Mouse (Mus musculus) layer of hippocampus, adult 8-10 months (tissue): Measurements from ENCODE around the gene Brms1l. TPM values are rescaled to one million over a fixed set of nuclear protein-coding genes. Genes with fewer than 3 reads are reported as not detected.
A peak's percentile ranks its signal among the peaks of the same experiment; 100 is the strongest.
"Not testable (repeated sequence)": the region's sequence is repeated elsewhere in the genome, so short reads cannot be mapped to it uniquely, and the experiment has no call there.

ENCODE experiments used
- DNase-seq, 2 experiments: peaks; one replicate each; pipeline ENCODE4 v3.0.0; 2022; ENCODE audit warnings: low spot score in 2 of 2
- total RNA-seq, 4 experiments: library from RNA; stranded (reverse); gene quantifications; 2 replicates each; pipeline ENCODE4 v1.2.4; 2022

The Brms1l gene
- 10 to 100 TPM; 67.2 to 76.9 (median 72.0) TPM for total RNA-seq

DNA sequence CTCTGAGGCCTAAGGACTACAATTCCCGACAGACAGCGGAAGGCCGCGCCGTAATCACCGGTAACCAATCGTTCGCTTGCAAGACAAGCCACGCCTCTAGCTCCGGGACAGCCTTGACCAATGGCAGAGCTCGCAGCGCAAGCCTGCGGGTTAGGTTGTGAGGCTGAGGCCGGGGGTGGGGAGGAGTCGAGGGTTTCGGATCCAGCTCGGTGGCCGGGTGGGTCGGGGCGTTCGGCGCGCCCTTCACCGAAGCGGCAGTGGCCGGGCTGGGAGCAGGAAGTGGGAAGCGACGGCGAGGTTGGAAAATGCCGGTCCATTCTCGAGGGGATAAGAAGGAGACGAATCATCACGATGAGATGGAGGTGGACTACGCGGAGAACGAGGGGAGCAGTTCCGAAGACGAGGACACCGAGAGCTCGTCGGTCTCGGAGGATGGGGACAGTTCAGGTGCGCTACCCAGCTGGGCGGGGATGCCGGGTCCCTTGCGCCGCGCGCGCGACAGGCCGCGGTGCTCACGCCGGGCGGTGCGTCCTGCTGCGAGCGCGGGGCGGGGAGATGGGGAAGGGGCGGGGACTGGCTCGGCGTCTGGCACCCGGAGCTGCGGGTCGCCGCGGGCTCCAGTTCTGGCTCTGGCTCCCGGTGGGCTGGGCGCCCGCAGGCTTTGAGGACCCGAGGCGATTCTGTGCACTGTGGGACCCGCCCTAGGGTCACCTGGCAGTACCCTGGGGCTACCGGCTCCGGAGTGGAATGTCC lies at the start of gene Brms1l:
Gene Brms1l (plus strand): TSS at position 126 of the 753 bp plus-strand sequence.
- DNase-seq = peak; percentile 96 to 98

DNA sequence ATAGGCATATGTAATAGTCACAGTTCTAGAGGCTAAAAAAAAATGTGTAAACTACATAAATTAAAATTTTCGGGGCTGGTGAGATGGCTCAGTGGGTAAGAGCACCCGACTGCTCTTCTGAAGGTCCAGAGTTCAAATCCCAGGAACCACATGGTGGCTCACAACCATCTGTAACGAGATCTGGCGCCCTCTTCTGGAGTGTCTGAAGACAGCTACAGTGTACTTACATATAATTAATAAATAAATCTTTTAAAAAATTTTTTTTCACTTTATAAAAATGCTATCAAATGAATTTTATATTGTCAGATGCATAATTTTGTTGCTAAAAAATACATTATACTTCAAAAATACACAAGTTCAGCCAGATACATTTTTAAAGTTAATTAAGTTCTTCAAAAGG lies 41.6 kb upstream of the Brms1l start:
- DNase-seq = not testable (repeated sequence)

DNA sequence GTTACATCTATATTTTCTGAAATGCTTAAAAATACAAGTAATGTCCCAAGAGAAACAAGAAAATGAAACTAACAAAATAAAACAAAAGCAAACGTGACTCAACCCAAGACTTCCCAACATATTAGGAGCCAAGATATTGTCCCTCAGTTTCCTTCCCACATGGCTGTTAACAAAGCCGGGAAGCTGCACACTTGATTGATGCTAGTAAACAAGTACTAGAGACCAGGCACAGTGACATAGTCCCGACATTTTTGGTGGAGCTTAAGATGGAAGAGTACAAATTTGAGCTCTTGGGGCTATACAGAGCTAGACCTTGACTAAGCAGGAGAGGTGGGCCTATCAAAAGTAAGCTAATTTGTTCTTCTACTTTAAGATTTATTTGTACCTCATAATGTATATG lies 39.0 kb upstream of the Brms1l start:
- DNase-seq = no peak

DNA sequence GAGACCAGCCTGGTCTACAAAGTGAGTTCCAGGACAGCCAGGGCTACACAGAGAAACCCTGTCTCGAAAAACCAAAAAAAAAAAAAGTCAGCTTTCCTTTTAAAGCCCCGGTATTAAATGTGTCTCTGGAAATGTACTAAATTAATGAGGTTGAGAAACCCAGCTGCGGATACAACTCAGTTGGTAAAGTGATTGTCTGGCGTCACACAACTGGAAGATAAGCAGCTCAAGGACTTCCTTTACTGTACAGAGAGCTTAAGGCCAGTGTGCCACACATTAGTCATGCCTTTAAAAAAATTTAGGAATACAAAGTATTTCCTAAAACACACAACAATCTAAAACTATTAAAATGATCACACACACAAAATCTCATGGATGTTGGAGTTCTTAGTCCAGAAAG lies 37.4 kb upstream of the Brms1l start:
- DNase-seq = no peak

DNA sequence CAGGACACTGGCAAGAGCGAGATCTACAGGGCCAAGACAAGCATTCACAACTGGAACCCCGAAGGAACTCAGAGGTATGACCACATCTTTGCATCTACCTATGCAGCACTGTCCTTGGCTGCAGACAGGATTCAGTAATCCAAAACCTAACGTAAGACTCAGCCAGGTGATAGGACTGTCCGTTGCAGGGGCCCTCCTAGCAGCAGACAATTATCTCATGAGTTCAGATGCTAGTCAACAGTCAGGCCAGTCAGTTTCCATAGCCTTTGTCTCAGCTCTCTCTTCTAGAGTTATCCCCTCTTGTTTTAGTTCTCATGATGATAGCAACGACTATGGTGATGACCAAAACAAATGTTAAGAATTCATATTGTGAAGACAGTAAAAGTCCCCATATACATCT lies 36.0 kb upstream of the Brms1l start:
- DNase-seq = no peak

DNA sequence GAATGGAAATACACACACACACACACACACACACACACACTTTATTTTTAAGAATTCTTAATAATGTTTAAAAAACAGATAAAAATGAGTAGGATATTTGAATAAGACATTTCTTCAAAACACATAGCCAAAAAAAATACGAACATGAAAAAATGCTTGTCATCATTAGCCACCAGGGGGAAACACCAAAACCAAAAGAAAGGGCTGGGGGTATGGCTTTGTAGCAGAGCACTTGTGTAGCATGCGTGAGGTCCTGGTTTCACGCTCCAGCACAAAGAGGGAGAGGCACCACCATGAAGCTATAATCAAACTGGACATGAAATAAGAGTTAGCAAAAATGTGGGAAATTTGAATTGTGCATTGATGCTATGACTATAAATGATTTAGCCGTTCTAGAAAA lies 35.0 kb upstream of the Brms1l start:
- DNase-seq = no peak

DNA sequence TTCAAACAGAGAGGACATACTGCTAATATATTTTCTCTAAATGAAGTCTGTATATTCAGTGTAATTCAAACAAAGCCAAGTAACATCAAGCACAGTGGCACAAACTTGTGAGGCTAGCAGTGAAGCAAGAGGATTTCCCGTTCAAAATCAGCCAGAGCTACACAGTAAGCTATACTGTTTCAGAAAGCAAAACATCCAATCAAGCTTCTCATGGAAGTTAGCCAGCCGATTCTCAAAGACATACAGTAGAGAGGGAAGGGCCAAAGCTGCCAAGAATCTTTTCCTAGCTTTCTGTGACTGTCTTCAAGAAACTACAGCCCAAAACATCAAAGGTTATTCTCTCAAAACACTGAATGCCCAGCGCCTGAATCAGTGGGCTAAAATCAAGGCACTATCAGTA lies 31.1 kb upstream of the Brms1l start:
- no peak for DNase-seq

DNA sequence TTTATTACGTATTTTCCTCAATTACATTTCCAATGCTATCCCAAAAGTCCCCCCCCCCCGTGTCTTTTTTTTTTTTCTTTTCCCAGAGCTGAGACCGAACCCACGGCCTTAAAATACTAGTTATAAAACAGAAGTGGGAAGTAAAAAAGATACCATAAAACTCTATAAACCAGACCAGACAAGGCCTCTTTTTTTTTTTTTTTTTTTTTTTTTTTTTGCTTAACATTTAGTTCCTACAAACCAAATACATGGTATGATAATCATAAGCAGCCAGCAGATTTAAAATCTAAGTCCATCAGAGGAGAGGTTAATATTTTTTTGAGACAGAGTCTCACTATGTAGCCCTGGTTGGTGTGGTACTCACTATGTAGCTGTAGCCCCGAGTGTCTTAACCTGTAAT lies 19.6 kb upstream of the Brms1l start:
- no peak for DNase-seq

DNA sequence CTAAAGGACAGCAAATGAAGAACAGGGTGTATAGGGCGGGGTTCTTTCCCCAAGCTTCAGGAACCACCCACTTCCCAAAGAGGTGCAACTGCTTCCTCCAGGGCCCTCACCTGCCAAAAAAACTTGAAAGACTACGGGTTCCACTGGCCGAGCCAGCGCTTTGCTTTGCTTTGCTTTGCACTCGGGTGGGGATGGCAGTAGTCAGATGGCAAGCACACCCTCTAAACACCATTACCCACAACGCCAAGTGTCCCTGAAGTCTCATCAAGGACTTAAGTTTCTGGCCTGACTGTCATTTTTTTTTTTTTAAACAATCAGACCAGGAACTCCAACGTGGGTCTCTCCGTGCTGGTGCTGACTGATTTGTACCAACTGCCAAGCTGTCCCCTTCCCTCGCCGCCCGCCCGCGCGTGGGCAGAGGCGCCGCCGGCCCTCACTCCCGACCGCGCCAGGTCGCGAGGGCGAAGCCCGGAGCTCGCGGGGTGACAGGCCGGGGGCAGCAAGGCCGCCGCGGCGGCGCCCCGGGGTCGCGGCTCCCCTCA lies 15.9 kb upstream of the Brms1l start:
- peak in 1 of 2 experiments; percentile 21 for DNase-seq

DNA sequence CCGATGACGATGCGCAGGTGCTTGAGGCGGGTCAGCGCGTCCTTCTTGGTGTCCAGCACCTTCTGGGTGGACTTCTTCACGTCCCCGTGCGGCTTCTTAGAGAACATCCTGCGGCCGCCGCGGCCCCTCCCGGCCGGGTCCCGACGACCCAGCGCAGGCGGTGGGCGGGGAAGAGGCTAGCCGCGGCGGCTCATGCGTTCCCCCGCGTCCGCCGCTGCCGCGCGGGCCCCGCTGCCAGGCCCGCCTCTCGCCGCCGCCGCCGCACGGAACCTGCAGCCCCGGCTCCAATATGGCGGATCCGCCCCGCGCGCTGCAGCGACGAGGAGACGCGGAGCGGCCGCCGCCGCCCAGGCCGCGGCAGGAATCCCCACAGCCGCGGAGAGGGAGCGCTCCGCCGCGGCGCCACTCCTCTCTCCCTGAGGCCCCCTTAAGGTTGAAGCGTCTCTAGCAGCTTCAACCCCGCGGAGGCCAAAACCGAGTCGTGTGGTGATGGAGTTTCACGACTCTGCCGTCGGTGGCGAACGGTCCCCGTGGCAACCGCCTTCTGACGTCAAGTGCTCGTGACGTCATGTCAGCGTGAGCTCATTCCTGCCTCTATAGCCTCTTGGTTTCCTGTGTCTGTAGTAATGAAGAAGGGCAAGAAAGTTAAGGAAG lies 15.3 kb upstream of the Brms1l start, which contains the start of gene Ralgapa1:
Gene Ralgapa1 (minus strand): TSS at position 507 of the 654 bp plus-strand sequence.
- DNase-seq = peak; percentile 85 to 86

DNA sequence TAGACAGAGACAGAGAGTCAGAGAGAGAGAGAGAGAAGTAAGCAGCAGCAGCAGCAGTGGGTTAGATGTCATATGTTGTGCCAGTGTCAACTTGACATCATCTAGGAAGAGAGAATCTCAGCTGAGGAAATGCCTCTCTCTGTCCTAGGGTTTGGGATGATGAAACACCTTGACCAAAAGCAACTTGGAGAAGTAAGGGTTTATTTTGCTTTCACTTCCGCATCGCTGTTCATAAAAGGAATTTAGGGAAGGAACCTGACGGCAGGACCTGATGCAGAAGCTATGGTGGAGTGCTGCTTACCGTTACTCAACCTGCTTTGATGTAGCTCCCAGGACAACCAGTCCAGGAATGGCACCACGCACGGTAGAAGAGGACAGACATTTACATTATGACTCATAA lies 12.1 kb upstream of the Brms1l start:
- DNase-seq = no peak

DNA sequence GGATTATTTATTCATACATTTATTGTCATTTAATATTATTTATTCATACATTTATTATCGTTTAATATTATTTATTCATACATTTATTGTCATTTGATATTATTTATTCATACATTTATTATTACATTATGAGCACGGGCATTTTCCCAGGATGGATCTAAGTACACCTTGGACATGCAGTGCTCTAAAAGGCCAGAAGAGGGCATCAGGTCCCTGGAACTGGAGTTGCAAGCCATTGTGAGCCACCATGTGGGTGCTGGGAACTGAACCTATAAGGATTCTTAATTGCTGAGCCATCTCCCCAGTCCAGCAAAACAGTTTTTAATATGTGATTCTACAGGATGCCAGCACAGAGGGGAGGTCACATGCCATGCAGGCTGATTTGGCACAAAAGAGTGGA lies 10.6 kb upstream of the Brms1l start:
- no peak for DNase-seq

DNA sequence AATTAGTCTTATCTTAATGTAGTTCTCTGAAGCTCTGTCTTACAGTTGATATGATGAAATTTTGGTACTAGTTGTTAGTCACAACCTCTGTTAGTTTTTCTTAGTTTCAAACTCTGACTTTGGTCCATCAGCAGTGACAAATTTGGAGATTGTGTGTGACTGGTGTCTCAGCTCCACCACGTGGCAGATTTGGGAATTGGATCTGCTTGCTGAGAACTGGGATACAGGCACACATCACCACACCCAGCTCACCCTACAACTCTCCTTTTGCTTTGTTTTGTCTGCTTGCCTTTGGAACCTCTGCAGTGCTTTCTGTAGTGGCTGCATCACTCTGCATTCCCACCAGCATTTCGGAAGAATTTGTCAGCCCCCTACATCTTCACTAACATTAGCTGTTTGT lies 5.0 kb upstream of the Brms1l start:
- peak; percentile 34 to 75 for DNase-seq

DNA sequence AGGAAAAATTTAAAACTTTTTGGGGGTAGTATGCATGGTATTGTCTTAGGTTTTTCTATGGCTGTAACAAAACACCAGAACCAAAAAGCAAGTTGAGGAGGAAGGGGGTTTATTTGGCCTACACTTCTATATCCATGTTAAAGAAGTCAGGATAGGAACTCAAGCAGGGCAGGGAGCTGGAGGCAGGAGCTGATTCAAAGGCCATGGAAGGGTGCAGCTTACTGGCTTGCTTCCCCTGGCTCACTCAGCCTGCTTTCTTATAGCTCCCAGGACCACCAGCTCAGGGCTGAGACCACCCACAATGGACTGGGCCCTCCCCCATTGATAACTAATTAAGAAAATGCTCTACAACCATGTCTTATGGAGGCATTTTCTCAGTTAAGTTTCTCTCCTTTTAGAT lies 3.2 kb upstream of the Brms1l start:
- no peak for DNase-seq

DNA sequence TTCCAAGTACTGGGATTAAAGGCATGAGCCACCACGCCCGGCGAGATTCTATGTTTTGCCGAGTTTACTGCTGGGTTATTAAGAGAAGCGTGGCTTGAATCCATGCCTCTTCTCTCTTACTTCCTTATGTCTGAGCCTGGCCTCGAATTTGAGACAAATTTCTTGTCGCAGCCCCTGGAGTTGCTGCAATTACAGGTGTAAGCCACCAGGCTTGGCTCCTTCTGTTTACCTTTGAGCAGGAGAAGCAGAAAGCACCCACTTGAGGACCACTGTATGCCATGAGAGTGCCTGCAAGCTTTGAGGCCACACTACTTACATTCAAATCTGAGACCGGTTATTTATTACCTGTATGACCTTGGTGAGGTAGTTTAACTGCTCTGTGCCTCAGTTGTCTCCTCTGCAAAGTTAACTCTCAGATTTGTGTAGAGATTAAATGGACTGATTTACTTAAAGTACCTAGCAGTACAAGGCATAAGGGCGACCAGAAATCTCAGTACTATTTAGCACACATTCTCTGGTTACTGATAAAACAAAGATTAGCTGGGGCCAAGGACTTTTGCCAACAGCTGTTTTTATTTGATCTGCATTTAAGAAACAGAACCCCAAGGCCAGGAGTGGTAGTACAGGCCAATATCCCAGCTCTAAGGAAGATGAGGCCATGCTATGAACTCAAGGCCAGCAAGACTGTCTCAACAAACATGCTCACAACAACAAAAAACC lies 2.1 kb upstream of the Brms1l start:
- no peak for DNase-seq

DNA sequence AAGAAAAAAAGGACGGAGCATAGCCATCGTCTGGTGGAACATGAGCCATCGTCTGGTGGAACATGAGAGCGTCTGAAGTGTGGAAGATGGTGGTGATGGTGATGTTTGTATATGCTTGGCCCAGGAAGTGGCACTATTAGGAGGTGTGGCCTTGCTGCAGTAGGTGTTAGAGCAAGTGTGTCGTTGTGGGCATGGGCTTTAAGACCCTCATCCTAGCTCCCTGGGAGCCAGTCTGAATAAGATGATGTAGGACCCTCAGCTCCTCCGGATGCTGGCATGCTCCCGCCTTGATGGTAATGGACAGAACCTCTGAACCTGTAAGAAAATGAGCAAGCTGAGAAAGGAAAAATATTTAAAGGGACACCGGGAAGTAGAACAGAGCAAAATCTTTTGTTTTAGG lies 1.2 kb upstream of the Brms1l start:
- no peak for DNase-seq

DNA sequence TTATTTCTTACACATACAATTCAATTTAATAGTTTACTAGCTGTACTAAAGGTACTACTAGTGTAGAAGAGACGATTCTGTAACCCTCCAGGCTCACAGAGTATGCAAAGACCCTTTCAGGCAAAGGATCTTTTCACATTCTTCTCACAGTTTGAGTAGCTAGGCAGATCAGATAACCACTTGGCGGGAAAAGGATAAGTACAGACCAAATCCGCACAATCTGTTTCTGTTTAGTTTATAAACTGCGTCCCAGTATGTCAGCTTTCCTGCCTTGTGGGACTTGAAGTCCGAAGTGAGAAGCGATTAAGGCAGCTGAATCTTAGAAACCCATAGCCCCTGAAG lies 296 bp upstream of the Brms1l start:
- no peak for DNase-seq

DNA sequence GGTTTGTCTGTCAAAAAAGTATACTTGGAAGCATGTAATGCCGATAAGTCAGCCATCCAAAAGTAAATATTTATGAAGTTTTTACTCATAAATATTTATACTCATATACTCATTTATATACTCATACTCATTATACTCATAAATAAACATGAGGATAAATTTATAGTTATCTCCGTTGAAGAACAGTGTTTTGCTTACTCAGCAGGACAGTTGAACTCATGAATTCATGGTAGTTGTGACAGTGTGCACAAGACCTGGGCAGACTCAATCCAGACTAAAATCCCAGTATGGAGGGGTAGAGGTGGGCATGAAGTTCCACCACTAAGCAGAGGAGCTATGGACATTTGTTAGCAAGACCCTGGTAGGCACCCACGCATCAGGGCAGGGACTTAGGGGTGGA lies 1.4 kb downstream of the Brms1l start:
- DNase-seq = no peak

DNA sequence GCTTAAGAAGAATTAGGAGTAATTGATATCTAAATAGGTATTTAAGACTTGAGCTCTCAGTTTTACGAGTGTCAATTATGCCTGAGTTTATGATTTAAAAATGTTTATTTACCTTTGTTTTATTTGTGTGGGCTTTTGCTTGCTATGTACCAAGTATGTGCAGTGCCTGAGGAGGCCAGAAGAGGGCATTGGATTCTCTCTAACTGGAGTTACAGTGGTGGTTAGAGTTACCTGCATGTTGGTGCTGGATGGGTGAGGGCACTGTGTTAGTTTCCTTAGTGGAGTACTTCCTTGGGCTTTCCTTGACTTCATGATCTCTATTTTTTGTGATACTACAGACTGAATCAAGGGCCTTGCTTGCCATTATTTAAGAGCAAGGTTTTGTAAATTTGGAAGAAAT lies 10.6 kb downstream of the Brms1l start:
- DNase-seq = no peak

DNA sequence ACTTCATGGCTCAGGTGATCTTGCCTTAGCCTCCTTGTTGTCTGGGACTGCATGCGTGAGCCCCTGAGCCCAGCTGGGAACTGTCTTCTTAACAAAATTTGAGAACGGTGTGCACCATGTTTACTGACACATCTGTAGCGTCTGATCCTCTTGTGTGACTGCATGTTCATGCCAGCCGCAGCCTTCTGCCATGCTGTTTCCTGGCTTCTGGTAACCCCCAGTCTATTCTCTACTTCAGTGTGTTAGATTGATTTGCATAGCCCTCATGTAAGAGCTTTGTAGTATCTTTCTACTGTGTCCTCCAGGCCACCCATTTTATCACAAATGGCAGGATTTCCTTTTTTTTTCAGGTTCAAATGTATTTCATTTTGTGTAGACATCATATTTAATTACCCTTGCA lies 11.7 kb downstream of the Brms1l start:
- DNase-seq = no peak

DNA sequence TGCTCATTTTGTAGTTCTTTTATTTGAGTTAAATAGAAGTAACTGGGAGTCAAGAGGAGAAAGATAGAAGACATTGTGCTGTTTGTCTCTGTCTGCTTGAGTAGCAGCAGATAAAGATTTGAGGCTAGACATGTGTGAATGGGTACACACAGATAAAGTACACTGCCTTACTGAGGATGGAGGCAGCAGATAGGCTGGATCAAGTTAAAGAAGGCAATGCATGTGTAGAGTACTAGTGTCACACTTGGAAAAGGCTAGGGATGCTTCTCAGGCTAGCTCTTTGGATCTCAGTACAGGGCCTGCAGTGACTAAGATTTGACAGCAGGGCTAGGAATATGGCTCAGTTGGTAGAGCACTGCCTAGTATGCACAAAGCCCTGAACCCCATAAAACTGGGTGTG lies 14.5 kb downstream of the Brms1l start:
- DNase-seq = no peak
